Mouse (Mus musculus): Measurements from ENCODE around the gene Cenpc1. TPM values are rescaled to one million over a fixed set of nuclear protein-coding genes. Genes with fewer than 3 reads are reported as not detected.

The Cenpc1 gene
- polyA plus RNA-seq, 1 experiment from 2014 or later, result 39.0 TPM

DNA sequence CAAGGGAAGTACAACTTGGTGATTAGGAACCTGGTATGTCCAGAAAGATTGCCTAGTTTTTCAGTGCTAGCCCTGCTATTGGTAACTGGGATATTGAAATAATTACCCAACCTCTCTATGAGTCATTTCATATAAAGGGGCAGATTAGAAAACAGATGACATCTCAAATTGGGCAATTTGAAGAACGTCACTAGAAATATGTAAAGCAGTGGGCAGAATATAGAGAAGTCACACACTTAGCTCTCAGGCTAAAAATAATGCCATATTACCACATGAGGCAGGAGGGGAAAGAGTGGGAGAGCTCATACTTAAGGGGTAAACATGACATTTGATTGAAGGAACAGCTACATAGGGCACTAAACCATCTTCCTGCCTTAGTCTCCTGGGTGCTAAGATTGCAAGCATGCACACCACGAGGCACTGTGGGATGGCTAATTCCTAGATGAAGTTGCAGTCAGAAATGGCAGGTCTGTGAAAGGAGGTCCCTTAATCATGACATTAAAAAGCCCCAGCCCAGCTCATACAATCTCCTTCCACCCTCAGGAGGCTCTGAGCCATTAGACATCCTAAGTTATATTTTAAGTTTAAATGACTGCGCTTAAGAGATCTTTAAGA lies 13.4 kb upstream of the Cenpc1 start:
- Histone ChIP-seq H3K27ac (no peak overlapping the region), H3K4me2 (no peak overlapping the region), H3K36me3 (no peaks in the 10 kb centered on the region), H3K27me3 (no peaks in the 10 kb centered on the region), H3K4me3 (no peak overlapping the region), H3K9ac (no peak overlapping the region), H3K4me1 (no peaks in the 10 kb centered on the region), H3K9me3 (no peaks in the 10 kb centered on the region)
- WGBS, result 70% methylated on average over 3 of the region's 3 CpGs
- ATAC-seq (ENCODE audit: insufficient number of reproducible peaks, insufficient read depth, low FRiP score, low TSS enrichment, low read depth), result no peak

- no peaks in the 10 kb centered on the region for H3K4me1 ChIP-seq
- no peak overlapping the region for H3K9ac ChIP-seq
- H3K4me2 ChIP-seq, result no peak overlapping the region
- no peak overlapping the region for H3K27ac ChIP-seq
- no peaks in the 10 kb centered on the region for H3K36me3 ChIP-seq
- no peak overlapping the region for H3K4me3 ChIP-seq
- H3K27me3 ChIP-seq, result no peaks in the 10 kb centered on the region
- H3K9me3 ChIP-seq, result peaks cover 3% of the 10 kb centered on the region; the same call in 1 of the 2 replicates
- WGBS, result 80% methylated on average over 4 of the region's 4 CpGs
- ATAC-seq (ENCODE audit: insufficient number of reproducible peaks, insufficient read depth, low FRiP score, low TSS enrichment, low read depth), result no peak
Measured at GRCm38 (mm10) chr5:86072756-86073386, 7.5 kb upstream of the Cenpc1 start.

DNA sequence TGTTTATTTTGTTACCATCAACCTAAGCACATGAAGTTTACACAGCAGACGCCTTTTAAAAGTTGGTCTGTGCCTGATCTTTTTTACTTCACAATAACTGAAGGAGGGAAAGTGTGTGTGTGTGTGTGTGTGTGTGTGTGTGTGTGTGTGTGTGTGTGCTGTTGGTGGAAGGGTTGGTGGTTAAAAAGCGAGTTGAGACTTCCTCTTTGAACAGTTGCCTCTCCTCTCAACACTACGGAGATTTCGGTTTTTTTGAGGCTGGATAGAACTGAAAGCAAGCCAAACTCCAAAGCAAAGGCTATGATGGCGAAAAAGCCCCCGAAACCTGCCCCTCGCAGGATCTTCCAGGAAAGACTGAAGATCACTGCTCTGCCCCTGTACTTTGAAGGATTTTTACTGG lies 6.2 kb upstream of the Cenpc1 start, which contains the start of gene Stap1:
Stap1 (plus strand) TSS at position 209 of the 400 bp plus-strand sequence.
- 75% methylated on average over 7 of the region's 7 CpGs for WGBS
- Histone ChIP-seq H3K9me3 (peaks cover 3% of the 10 kb centered on the region; the same call in 1 of the 2 replicates), H3K4me2 (no peak within 1 kb of the TSS), H3K4me3 (no peak within 1 kb of the TSS), H3K27me3 (no peaks in the 10 kb centered on the region), H3K27ac (no peak within 1 kb of the TSS), H3K9ac (no peak within 1 kb of the TSS), H3K36me3 (no peaks in the 10 kb centered on the region), H3K4me1 (peaks cover 8% of the 10 kb centered on the region)
- ATAC-seq (ENCODE audit: insufficient number of reproducible peaks, insufficient read depth, low FRiP score, low TSS enrichment, low read depth), result no peak

DNA sequence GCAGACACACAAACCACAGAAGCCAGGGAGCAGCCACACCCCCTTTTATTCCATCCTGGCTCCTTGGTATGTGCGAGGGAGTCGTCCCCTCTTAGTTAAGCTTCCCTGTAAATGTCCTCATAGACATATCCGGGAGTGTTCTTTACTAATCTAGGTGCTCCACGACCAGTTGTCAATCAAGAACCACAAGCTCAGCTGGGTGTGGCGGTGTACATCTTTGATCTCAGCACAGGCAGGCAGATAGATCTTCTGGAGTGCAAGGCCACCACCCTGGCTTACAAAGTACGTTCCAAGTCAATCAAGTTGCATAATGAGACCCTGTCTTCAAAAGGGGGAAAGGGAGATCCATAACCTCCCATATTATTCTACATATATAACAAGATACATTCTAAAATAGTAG lies 3.7 kb upstream of the Cenpc1 start:
- no peaks in the 10 kb centered on the region for H3K27me3 ChIP-seq
- H3K4me2 ChIP-seq, result no peak overlapping the region
- no peak for ATAC-seq (ENCODE audit: insufficient number of reproducible peaks, insufficient read depth, low FRiP score, low TSS enrichment, low read depth)
- H3K4me3 ChIP-seq, result no peak overlapping the region
- H3K9me3 ChIP-seq, result peaks cover 3% of the 10 kb centered on the region; the same call in 1 of the 2 replicates
- WGBS, result 66% methylated on average over 6 of the region's 6 CpGs
- H3K27ac ChIP-seq, result no peak overlapping the region
- no peaks in the 10 kb centered on the region for H3K36me3 ChIP-seq
- peaks cover 10% of the 10 kb centered on the region for H3K4me1 ChIP-seq
- H3K9ac ChIP-seq, result no peak overlapping the region

- no peak overlapping the region for H3K27ac ChIP-seq
- H3K4me2 ChIP-seq, result no peak overlapping the region
- H3K27me3 ChIP-seq, result no peaks in the 10 kb centered on the region
- no peak overlapping the region for H3K9ac ChIP-seq
- peaks cover 3% of the 10 kb centered on the region; the same call in 1 of the 2 replicates for H3K9me3 ChIP-seq
- no peaks in the 10 kb centered on the region for H3K36me3 ChIP-seq
- ATAC-seq (ENCODE audit: insufficient number of reproducible peaks, insufficient read depth, low FRiP score, low TSS enrichment, low read depth), result no peak
- H3K4me1 ChIP-seq, result peaks cover 17% of the 10 kb centered on the region
- 78% methylated on average over 3 of the region's 3 CpGs for WGBS
- no peak overlapping the region for H3K4me3 ChIP-seq
Measured at GRCm38 (mm10) chr5:86068451-86068850, 3.1 kb upstream of the Cenpc1 start.

GRCm38 (mm10) chr5:86066551-86066929 lies 1.2 kb upstream of the Cenpc1 start:
- Histone ChIP-seq H3K4me2 (peak overlapping the region; percentile 64), H3K27me3 (no peaks in the 10 kb centered on the region), H3K27ac (peak overlapping the region; percentile 62; the same call in 1 of the 2 replicates), H3K36me3 (no peaks in the 10 kb centered on the region), H3K9me3 (peaks cover 3% of the 10 kb centered on the region; the same call in 1 of the 2 replicates), H3K9ac (peak overlapping the region; percentile 67), H3K4me3 (peak overlapping the region; percentile 76), H3K4me1 (peaks cover 19% of the 10 kb centered on the region)
- ATAC-seq (ENCODE audit: insufficient number of reproducible peaks, insufficient read depth, low FRiP score, low TSS enrichment, low read depth), result 0 out of 2 replicates have a peak, but pooled peaks have one; percentile 41
- 1% methylated on average over 17 of the region's 17 CpGs for WGBS

DNA sequence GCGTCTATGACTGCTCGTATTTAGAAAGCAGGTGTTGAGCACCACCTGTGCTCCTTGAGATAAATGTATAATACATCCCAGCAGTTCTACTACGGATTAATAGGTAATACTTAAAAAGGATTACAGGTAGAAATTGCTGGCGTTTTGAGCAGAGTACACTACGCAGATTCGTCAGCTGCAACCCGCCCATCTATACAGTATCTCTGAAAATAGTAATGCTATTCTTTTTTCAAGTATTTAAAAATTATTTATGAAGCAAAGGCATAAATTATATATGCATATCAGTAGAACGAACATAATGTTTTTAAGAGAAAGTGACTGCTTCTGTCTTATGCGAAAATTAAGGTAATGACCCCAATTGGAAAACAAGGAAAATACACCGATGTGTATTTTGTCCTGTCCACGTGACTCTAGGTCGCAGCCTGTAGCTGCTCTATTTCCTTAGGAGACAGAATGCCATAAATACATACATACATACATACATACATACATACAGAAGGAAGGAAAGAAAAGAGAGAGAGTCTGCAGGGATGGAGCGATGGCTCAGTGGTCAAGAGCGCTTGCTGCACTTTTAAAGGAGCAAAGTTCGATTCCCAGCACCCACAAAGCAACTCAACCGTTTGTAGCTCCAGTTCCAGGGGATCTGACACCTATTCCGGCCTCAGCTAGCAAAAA lies 630 bp upstream of the Cenpc1 start:
- peak overlapping the region; percentile 83 for H3K27ac ChIP-seq
- no peaks in the 10 kb centered on the region for H3K27me3 ChIP-seq
- peaks cover 19% of the 10 kb centered on the region for H3K4me1 ChIP-seq
- under 1% methylated on average over 17 of the region's 17 CpGs for WGBS
- peaks cover 3% of the 10 kb centered on the region; the same call in 1 of the 2 replicates for H3K9me3 ChIP-seq
- peak overlapping the region; percentile 55 for H3K9ac ChIP-seq
- peak; percentile 59 for ATAC-seq (ENCODE audit: insufficient number of reproducible peaks, insufficient read depth, low FRiP score, low TSS enrichment, low read depth)
- peak overlapping the region; percentile 64 for H3K4me2 ChIP-seq
- H3K4me3 ChIP-seq, result peak overlapping the region; percentile 76
- no peaks in the 10 kb centered on the region for H3K36me3 ChIP-seq

- Histone ChIP-seq H3K4me2 (peak overlapping the region; percentile 64), H3K27ac (no peak overlapping the region), H3K27me3 (no peaks in the 10 kb centered on the region), H3K4me1 (peaks cover 19% of the 10 kb centered on the region), H3K4me3 (no peak overlapping the region), H3K9ac (no peak overlapping the region), H3K36me3 (no peaks in the 10 kb centered on the region), H3K9me3 (no peaks in the 10 kb centered on the region)
- ATAC-seq (ENCODE audit: insufficient number of reproducible peaks, insufficient read depth, low FRiP score, low TSS enrichment, low read depth), result no peak
- WGBS, result 98% methylated on average over 1 of the region's 1 CpGs
Measured at GRCm38 (mm10) chr5:86063501-86063900, 1.9 kb downstream of the Cenpc1 start.

DNA sequence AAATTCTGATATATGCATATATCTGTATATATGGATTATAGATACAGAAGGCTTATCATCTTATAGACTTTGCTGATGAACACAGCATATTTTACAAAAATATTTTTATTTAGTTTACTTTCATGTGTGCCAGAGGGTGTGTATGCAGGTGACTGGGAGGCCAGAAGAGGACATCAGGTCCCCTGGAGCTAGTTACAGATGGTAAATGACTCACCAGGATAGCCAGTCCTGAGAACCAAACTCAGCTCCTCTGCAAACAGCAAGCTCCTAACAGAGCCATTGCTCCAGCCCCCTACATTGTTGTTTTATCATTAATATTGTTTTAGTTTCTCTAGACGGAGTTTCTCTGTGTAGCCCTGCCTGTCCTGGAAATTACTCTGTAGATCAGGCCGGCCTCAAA lies 35.6 kb downstream of the Cenpc1 start:
- Histone ChIP-seq H3K4me1 (no peaks in the 10 kb centered on the region), H3K27me3 (no peaks in the 10 kb centered on the region), H3K36me3 (peaks cover 47% of the 10 kb centered on the region), H3K27ac (no peak overlapping the region), H3K9ac (no peak overlapping the region), H3K4me2 (no peak overlapping the region), H3K9me3 (no peaks in the 10 kb centered on the region), H3K4me3 (no peak overlapping the region)
- ATAC-seq (ENCODE audit: insufficient number of reproducible peaks, insufficient read depth, low FRiP score, low TSS enrichment, low read depth), result no peak
- 86% methylated on average over 2 of the region's 2 CpGs for WGBS

- Histone ChIP-seq H3K4me2 (no peak overlapping the region), H3K27ac (no peak overlapping the region), H3K4me1 (no peaks in the 10 kb centered on the region), H3K9me3 (no peaks in the 10 kb centered on the region), H3K27me3 (no peaks in the 10 kb centered on the region), H3K4me3 (no peak overlapping the region), H3K36me3 (no peaks in the 10 kb centered on the region), H3K9ac (no peak overlapping the region)
- ATAC-seq (ENCODE audit: insufficient number of reproducible peaks, insufficient read depth, low FRiP score, low TSS enrichment, low read depth), result no peak
- 87% methylated on average over 6 of the region's 6 CpGs for whole genome bisulfite sequencing
Measured at GRCm38 (mm10) chr5:85996545-85997510, 68.6 kb downstream of the Cenpc1 start.

- H3K4me3 ChIP-seq, result no peak overlapping the region
- no peak overlapping the region for H3K9ac ChIP-seq
- H3K36me3 ChIP-seq, result no peaks in the 10 kb centered on the region
- no peak overlapping the region for H3K27ac ChIP-seq
- no peak overlapping the region for H3K4me2 ChIP-seq
- no peaks in the 10 kb centered on the region for H3K27me3 ChIP-seq
- no peaks in the 10 kb centered on the region for H3K9me3 ChIP-seq
- WGBS, result 42% methylated on average over 1 of the region's 1 CpGs
- H3K4me1 ChIP-seq, result no peaks in the 10 kb centered on the region
- no peak for ATAC-seq (ENCODE audit: insufficient number of reproducible peaks, insufficient read depth, low FRiP score, low TSS enrichment, low read depth)
Measured at GRCm38 (mm10) chr5:85994551-85994950, 70.8 kb downstream of the Cenpc1 start.
